Mouse (Mus musculus): ENCODE data around the gene Sf3b5. TPM values are rescaled to one million over a fixed set of nuclear protein-coding genes. Genes with fewer than 3 reads are reported as not detected.

Gene Sf3b5
- polyA plus RNA-seq, 1 experiment from 2014 or later, result 25.1 TPM

DNA sequence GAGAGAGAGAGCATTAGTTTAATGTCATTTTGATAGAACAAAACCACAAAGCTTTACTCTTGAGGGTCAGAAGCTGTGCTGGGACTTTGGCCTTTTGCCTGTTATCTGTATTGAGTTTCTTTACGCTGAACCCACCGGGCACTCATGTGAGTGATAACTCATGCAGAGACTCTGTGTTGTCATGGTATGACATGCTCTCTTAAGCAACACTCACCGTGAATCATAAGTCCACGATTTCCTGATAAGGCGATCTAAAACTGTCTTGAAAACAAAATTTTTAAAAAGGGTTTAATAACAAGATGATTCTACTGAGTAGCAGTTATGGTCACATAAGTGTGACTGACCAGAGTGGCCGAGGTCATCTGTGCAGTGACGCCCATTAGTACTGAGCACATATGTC is 28.6 kb upstream of the Sf3b5 start:
- H3K4me3 ChIP-seq, result no peak overlapping the region
- no peaks in the 10 kb centered on the region for H3K9me3 ChIP-seq (replicated peaks)
- H3K36me3 ChIP-seq, result no peaks in the 10 kb centered on the region
- no peaks in the 10 kb centered on the region for H3K27me3 ChIP-seq
- H3K9ac ChIP-seq, result no peak overlapping the region
- WGBS, result 79% methylated on average over 7 of the region's 7 CpGs
- ATAC-seq (replicated peaks; ENCODE audit: insufficient number of reproducible peaks, insufficient read depth, low FRiP score, low read depth), result no peak
- H3K27ac ChIP-seq, result no peak overlapping the region
- peaks cover 5% of the 10 kb centered on the region; the same call in 1 of the 2 replicates for H3K4me1 ChIP-seq (replicated peaks)
- H3K4me2 ChIP-seq, result no peak overlapping the region

DNA sequence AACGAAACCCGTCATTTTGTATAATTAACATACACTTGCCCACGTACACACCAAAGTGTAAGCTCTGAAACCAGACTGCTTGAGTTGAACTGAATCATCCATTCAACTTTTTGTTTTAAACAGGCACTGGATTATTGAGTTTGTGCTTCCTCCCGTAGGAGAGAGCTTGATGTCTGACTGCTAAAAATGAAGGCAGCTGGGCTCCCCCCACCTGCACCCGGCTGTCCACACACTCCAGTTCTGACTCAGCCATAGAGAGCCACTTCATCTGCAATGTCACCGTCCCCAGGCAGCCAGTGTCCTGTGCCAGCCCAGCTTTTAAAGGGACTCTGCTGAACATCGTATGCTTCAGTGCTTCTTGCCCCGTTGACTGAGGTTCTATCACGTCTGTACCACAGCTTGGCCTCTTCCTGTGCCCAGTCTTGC is 27.3 kb upstream of the Sf3b5 start:
- Histone ChIP-seq H3K4me3 (no peak overlapping the region), H3K27me3 (no peaks in the 10 kb centered on the region), H3K9me3 (replicated peaks) (no peaks in the 10 kb centered on the region), H3K4me1 (replicated peaks) (peaks cover 6% of the 10 kb centered on the region; the same call in 1 of the 2 replicates), H3K9ac (no peak overlapping the region), H3K36me3 (no peaks in the 10 kb centered on the region), H3K27ac (no peak overlapping the region), H3K4me2 (no peak overlapping the region)
- ATAC-seq (replicated peaks; ENCODE audit: insufficient number of reproducible peaks, insufficient read depth, low FRiP score, low read depth), result no peak
- 58% methylated on average over 9 of the region's 9 CpGs for WGBS

DNA sequence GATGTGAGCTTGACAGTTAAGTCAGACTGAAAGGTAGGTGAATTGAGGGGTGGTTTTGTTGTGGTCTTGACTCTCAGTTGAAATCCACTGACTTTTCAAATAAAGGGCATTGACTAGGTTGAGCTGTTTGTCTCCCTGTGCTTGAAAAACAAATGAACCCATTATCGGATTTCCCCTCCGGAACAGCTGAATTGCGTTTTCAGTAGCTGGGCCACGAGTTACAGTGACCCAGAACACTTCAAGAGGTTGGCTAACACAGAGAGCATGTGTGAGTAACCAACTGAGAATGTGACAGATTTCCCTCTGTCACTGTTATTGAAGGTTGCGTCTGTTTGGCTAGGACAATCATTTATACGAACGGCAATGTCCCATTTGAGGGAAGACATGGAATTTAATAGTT is 24.1 kb upstream of the Sf3b5 start:
- Histone ChIP-seq H3K36me3 (no peaks in the 10 kb centered on the region), H3K9ac (no peak overlapping the region), H3K27ac (no peak overlapping the region), H3K4me2 (no peak overlapping the region), H3K27me3 (no peaks in the 10 kb centered on the region), H3K4me1 (replicated peaks) (peaks cover 6% of the 10 kb centered on the region; the same call in 1 of the 2 replicates), H3K9me3 (replicated peaks) (no peaks in the 10 kb centered on the region), H3K4me3 (no peak overlapping the region)
- 59% methylated on average over 7 of the region's 7 CpGs for WGBS
- no peak for ATAC-seq (replicated peaks; ENCODE audit: insufficient number of reproducible peaks, insufficient read depth, low FRiP score, low read depth)

DNA sequence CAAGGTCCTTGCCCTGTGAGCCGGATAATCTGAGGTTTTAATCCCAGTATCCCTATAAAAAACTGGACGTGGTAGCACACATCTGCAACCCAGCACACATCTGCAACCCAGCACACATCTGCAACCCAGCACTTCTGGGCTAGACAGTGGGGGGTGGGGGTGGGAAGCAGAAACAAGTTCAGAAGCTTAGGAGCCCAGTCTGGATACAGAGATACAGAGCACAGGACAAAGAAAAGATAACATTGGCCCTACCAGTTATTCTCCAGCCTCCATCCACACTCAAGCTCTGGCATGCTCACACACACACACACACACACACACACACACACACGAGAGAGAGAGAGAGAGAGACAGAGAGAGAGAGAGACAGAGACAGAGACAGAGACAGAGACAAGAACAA is 21.6 kb upstream of the Sf3b5 start:
- 50% methylated on average over 3 of the region's 3 CpGs for WGBS
- Histone ChIP-seq H3K27me3 (no peaks in the 10 kb centered on the region), H3K4me2 (no peak overlapping the region), H3K27ac (no peak overlapping the region), H3K4me3 (no peak overlapping the region), H3K4me1 (replicated peaks) (peaks cover 20% of the 10 kb centered on the region), H3K9ac (no peak overlapping the region), H3K9me3 (replicated peaks) (no peaks in the 10 kb centered on the region), H3K36me3 (no peaks in the 10 kb centered on the region)
- no peak for ATAC-seq (replicated peaks; ENCODE audit: insufficient number of reproducible peaks, insufficient read depth, low FRiP score, low read depth)

DNA sequence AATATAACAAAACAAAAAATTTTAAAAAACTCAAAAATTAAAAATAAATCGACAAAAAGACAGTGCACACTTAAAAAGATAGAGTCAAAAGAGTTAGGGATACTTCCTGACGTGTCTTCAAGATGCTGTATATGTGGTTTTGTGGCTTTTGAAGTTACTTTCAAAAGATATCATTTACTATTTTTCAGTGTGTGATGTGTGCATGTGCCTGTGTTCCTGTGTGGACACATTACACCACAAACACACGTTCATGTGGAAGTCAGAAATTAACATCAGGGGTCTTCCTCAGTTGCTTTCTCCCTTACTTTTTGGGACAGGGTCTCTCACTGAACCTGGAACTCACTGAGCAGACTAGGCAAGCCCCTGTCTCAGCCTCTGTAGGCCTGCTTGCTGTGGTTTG is 20.1 kb upstream of the Sf3b5 start:
- Histone ChIP-seq H3K4me1 (replicated peaks) (peaks cover 20% of the 10 kb centered on the region), H3K4me3 (no peak overlapping the region), H3K9ac (no peak overlapping the region), H3K9me3 (replicated peaks) (no peaks in the 10 kb centered on the region), H3K27me3 (no peaks in the 10 kb centered on the region), H3K27ac (no peak overlapping the region), H3K4me2 (no peak overlapping the region), H3K36me3 (no peaks in the 10 kb centered on the region)
- WGBS, result 83% methylated on average over 3 of the region's 3 CpGs
- no peak for ATAC-seq (replicated peaks; ENCODE audit: insufficient number of reproducible peaks, insufficient read depth, low FRiP score, low read depth)

DNA sequence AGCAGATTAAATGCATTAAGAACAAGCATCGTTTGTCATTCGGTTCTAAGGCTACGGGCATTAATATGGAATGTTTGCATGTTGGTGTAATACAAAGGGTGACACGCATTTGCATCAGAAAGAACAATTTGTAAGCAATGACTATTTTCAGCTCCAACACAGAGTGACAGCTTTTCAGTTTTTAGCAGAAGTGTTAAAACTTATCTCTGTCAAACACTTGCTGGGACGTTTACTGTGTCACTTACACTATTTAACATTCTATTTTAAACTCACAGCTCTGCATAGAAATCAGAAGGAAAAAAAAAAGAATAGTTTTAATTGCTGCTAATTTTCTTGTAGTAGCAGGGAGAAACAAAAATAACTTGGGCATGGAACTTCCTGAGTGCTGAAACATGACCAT is 18.7 kb upstream of the Sf3b5 start:
- no peaks in the 10 kb centered on the region for H3K27me3 ChIP-seq

DNA sequence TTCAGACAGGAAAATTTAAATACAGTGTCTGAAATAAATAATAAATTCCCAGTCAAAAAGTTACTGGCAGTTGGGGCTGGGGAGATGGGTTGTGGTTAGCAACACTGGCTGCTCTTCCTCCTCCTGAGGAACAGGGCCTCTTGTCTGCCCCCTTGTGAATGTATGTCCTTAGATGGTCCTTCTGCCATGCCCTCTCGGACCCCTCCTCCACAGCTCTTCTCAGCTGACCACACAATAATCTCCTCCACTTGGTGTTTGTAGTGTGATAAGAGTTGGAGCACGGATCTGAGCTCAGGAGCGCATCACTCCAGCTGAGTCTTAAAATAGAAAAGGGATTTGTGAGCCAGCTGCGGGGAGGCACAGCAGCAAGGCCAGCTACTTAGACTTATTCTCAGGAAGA is 18.2 kb upstream of the Sf3b5 start:
- 10% methylated on average over 4 of the region's 4 CpGs for WGBS
- H3K27ac ChIP-seq, result peak overlapping the region; percentile 78
- H3K9ac ChIP-seq, result no peak overlapping the region
- H3K4me3 ChIP-seq, result no peak overlapping the region
- H3K4me1 ChIP-seq (replicated peaks), result peaks cover 14% of the 10 kb centered on the region
- peak; percentile 77 for ATAC-seq (replicated peaks; ENCODE audit: insufficient number of reproducible peaks, insufficient read depth, low FRiP score, low read depth)
- no peaks in the 10 kb centered on the region for H3K27me3 ChIP-seq
- H3K9me3 ChIP-seq (replicated peaks), result no peaks in the 10 kb centered on the region
- no peaks in the 10 kb centered on the region for H3K36me3 ChIP-seq
- H3K4me2 ChIP-seq, result no peak overlapping the region

More for the DNA sequence above, 18.7 kb upstream of the Sf3b5 start:
- H3K9ac ChIP-seq, result no peak overlapping the region
- H3K9me3 ChIP-seq (replicated peaks), result no peaks in the 10 kb centered on the region
- no peak overlapping the region for H3K4me2 ChIP-seq
- 58% methylated on average over 5 of the region's 5 CpGs for WGBS
- H3K4me1 ChIP-seq (replicated peaks), result peaks cover 15% of the 10 kb centered on the region
- no peak overlapping the region for H3K4me3 ChIP-seq
- H3K27ac ChIP-seq, result peak overlapping the region; percentile 78
- ATAC-seq (replicated peaks; ENCODE audit: insufficient number of reproducible peaks, insufficient read depth, low FRiP score, low read depth), result no peak
- no peaks in the 10 kb centered on the region for H3K36me3 ChIP-seq

DNA sequence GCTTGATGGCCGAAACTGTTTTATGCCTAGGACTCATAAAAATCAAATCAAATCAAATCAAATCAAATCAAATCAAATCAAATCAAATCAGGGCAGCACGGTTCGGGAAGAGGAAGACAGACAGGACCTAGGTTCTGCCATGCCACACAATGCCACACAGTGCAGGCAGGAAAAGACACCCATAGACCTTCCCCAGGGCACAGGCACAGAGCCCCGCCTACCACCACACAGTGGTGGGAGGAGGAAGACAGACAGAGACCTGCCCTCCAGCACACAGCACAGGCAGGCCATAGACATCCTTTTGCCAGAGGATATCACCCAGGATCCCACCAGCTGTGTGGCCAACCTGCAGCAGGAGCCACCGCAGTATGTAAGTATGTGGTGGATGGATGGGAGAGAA is 13.2 kb upstream of the Sf3b5 start:
- 91% methylated on average over 5 of the region's 5 CpGs for WGBS
- Histone ChIP-seq H3K9me3 (replicated peaks) (no peaks in the 10 kb centered on the region), H3K27ac (no peak overlapping the region), H3K9ac (no peak overlapping the region), H3K4me1 (replicated peaks) (peaks cover 16% of the 10 kb centered on the region), H3K36me3 (no peaks in the 10 kb centered on the region), H3K4me3 (no peak overlapping the region), H3K27me3 (no peaks in the 10 kb centered on the region), H3K4me2 (no peak overlapping the region)
- ATAC-seq (replicated peaks; ENCODE audit: insufficient number of reproducible peaks, insufficient read depth, low FRiP score, low read depth), result no peak

DNA sequence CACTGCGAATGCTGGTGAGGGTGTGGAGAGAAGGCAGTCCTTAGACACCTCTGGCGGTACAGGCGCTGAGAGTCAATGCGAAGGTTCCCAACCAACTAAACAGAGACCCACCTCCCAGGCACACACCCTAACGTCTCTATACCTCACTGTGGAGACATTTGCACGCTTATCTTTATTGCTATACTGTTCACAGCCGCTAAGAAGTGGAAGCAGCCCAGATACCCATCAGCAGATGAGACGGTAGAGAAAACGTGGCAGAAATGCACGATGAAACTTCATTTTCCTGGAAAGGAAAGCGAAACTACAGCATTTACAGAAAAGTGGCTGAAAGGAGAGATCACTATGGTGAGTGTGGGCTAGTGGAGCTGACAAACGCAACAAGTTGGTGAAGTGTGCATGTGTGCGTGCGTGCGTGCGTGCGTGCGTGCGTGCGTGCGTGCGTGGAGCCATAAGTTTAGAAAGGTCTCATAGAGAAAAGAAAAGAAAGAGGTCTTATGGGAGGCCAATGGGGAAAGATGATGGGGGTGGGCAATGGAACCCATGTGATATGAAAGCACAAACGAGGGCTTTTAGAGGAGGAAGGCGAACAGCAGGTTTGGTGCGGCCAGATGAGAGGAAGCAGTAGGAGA is 11.6 kb upstream of the Sf3b5 start:
- H3K9ac ChIP-seq, result no peak overlapping the region
- H3K4me1 ChIP-seq (replicated peaks), result peaks cover 6% of the 10 kb centered on the region
- no peaks in the 10 kb centered on the region for H3K27me3 ChIP-seq
- H3K27ac ChIP-seq, result no peak overlapping the region
- no peak for ATAC-seq (replicated peaks; ENCODE audit: insufficient number of reproducible peaks, insufficient read depth, low FRiP score, low read depth)
- H3K36me3 ChIP-seq, result no peaks in the 10 kb centered on the region
- no peaks in the 10 kb centered on the region for H3K9me3 ChIP-seq (replicated peaks)
- 81% methylated on average over 25 of the region's 25 CpGs for WGBS
- no peak overlapping the region for H3K4me3 ChIP-seq
- no peak overlapping the region for H3K4me2 ChIP-seq

DNA sequence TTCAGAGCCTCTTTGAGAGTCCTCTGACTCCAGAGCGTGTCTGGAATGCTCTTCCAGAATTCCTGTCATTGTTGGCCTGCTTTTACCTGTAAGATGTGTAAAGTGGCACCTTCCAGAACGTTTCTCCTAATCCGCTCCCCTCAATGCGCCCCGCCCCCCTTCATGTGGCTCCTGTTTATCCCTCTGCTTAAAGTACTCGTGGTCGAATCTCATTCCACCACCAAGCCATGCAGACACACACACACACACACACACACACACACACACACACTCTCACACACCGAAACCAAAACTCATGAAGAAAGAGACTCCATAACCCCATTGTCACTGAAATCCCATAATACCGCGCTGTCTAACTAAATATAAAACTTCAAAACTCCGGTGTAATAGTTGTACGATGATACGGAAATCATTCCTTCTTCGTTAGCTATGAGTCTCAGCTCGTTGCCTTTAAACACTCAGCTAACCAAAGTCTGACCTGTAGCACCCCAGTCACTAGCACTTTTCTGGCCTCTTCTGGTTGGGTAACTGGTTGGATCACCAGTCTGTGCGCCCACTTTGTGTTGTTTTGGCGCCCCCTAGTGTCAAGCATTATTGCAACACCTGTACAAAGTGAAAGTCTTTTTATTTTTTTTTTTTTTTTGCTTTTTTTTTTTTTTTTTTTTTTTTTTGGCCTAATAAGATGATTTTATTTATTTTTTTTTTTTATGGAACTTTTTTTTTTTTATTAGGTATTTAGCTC is 8.2 kb upstream of the Sf3b5 start:
- 40% methylated on average over 17 of the region's 17 CpGs for WGBS
- H3K9ac ChIP-seq, result no peak overlapping the region
- H3K4me3 ChIP-seq, result no peak overlapping the region
- H3K4me2 ChIP-seq, result peak overlapping the region; percentile 43
- H3K4me1 ChIP-seq (replicated peaks), result peaks cover 6% of the 10 kb centered on the region
- no peaks in the 10 kb centered on the region for H3K36me3 ChIP-seq
- H3K27ac ChIP-seq, result no peak overlapping the region
- no peaks in the 10 kb centered on the region for H3K27me3 ChIP-seq
- ATAC-seq (replicated peaks; ENCODE audit: insufficient number of reproducible peaks, insufficient read depth, low FRiP score, low read depth), result 0 out of 2 replicates have a peak, but pooled peaks have one; percentile 18
- no peaks in the 10 kb centered on the region for H3K9me3 ChIP-seq (replicated peaks)

DNA sequence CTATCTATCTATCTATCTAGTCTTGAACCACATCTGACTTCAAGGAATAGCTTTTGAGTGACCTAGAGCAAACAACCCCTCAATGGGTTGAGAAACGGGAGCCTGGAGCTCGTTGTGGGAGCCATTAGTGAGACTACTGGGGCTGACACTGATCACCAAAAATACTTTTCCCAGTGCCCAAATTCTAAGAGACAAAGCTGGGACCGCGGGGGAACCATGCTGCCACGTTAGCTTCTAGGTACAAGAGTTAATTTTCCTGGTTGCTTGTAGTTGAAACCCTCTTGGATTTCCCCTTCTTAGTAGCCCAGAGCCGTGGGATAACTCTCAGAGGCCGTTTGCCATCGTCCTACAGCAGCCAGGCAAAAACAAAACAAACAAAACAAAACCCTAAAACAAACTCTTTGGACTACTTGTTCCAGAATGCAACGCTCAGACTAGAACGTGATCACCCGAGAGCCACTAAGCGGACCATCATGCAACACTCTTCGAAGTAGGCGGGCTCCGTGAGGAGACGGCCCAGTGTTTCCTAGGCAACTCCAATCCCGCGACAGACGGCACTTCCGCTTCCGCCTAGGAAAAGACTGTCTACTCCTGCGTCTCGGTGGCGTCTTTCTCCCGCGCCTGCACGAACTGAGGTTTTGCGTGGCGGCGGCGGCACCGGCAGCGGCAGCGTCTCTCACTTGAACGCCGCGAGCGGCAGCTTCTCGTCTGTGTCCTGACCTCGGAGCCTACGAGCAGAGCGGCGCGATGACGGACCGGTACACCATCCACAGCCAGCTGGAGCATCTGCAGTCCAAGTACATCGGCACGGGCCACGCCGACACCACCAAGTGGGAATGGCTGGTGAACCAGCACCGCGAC is 3.0 kb downstream of the Sf3b5 start:
- Histone ChIP-seq H3K4me2 (peak overlapping the region; percentile 86), H3K4me1 (replicated peaks) (peaks cover 11% of the 10 kb centered on the region), H3K27me3 (no peaks in the 10 kb centered on the region), H3K4me3 (peak overlapping the region; percentile 77), H3K36me3 (no peaks in the 10 kb centered on the region), H3K9ac (peak overlapping the region; percentile 61), H3K9me3 (replicated peaks) (no peaks in the 10 kb centered on the region), H3K27ac (peak overlapping the region; percentile 79)
- 2% methylated on average over 52 of the region's 52 CpGs for WGBS
- peak; percentile 99 for ATAC-seq (replicated peaks; ENCODE audit: insufficient number of reproducible peaks, insufficient read depth, low FRiP score, low read depth)

Measured in heart, embryonic 15.5 days (tissue).